Mouse (Mus musculus) limb, embryonic 14.5 days (tissue): ENCODE data around the gene Art3. TPM values are rescaled to one million over a fixed set of nuclear protein-coding genes. Genes with fewer than 3 reads are reported as not detected.
A peak's percentile ranks its signal among the peaks of the same experiment; 100 is the strongest.

Experiments used
- ATAC-seq: fragments of 200-750 bp; cut with Nextera tagmentation; 2 replicates; pipeline ENCODE4 v1.8.0; 2017; ENCODE audit warnings: low read depth, moderate number of reproducible peaks, moderate TSS enrichment; ENCODE audit not compliant: low FRiP score
- DNase-seq: peaks from one replicate; pipeline ENCODE4 v3.0.0-alpha.2; 2015; ENCODE audit warnings: low spot score
- H3K27ac ChIP-seq: fragments of 300-500 bp; sonication (generic); replicated peaks from 2 replicates; pipeline ENCODE4 v1.5.1; 2014; ENCODE audit warnings: low read depth, mild to moderate bottlenecking, low read length, moderate library complexity, mixed read lengths
- H3K27me3 ChIP-seq: fragments of 300-500 bp; sonication (generic); 2 replicates; pipeline ENCODE4 v1.6.1; 2014; ENCODE audit warnings: low read length, mixed read lengths; ENCODE audit not compliant: control insufficient read depth, insufficient read depth
- H3K36me3 ChIP-seq: fragments of 300-500 bp; sonication (generic); 2 replicates; pipeline ENCODE4 v1.6.1; 2014; ENCODE audit warnings: mild to moderate bottlenecking, low read length, moderate library complexity, mixed read lengths; ENCODE audit not compliant: control insufficient read depth, insufficient read depth
- H3K4me1 ChIP-seq: fragments of 300-500 bp; sonication (generic); 2 replicates; pipeline ENCODE4 v1.6.1; 2014; ENCODE audit warnings: antibody characterized with exemption, low read length, mixed read lengths; ENCODE audit not compliant: control insufficient read depth, insufficient read depth
- H3K4me2 ChIP-seq: fragments of 300-500 bp; sonication (generic); replicated peaks from 2 replicates; pipeline ENCODE4 v1.6.1; 2014; ENCODE audit warnings: low read depth, mild to moderate bottlenecking, low read length, moderate library complexity; ENCODE audit not compliant: severe bottlenecking
- H3K4me3 ChIP-seq: fragments of 300-500 bp; sonication (generic); replicated peaks from 2 replicates; pipeline ENCODE4 v1.5.1; 2014; ENCODE audit warnings: low read length
- H3K9ac ChIP-seq: fragments of 300-500 bp; sonication (generic); 2 replicates; pipeline ENCODE4 v1.6.1; 2014; ENCODE audit warnings: mild to moderate bottlenecking, low read depth, low read length, moderate library complexity; ENCODE audit not compliant: severe bottlenecking
- H3K9me3 ChIP-seq: fragments of 300-500 bp; sonication (generic); 2 replicates; pipeline ENCODE4 v1.6.1; 2016; ENCODE audit warnings: low read length; ENCODE audit not compliant: control insufficient read depth
- POLR2A ChIP-seq: fragments of 200-500 bp; IDR thresholded peaks from 2 replicates; pipeline ENCODE4 v1.8.0; 2012; ENCODE audit warnings: inconsistent platforms, mild to moderate bottlenecking, moderate library complexity, borderline replicate concordance; ENCODE audit not compliant: insufficient read depth, insufficient read length; ENCODE audit errors: extremely low read depth
- whole genome bisulfite sequencing: fragments of 180-500 bp; shearing (Covaris S2); extraction: QIAGEN DNeasy Blood & Tissue Kit; methylation state at CpG from one replicate; pipeline ENCODE4 v1.1.7; 2014; 5-methylcytosine and 5-hydroxymethylcytosine counted together
- microRNA-seq: library from miRNA; unstranded; fragments of <30 nt; microRNA quantifications from one replicate; pipeline ENCODE4, GENCODE M21; 2016
- polyA plus RNA-seq, 2 experiments: library from polyadenylated mRNA; depleted of rRNA in 1 of 2; stranded (reverse) in 1 of 2; unstranded in 1 of 2; fragments of >200 nt; fragmentation: Nextera tagmentation in 1 of 2; extraction: Ambion mirVana in 1 of 2; gene quantifications; 2 replicates each; pipeline versions ENCODE4 v1.2.1 to v1.2.3; 2012 to 2014

Art3 gene
- polyA plus RNA-seq, 2 experiments, result 7.7 to 9.6 TPM

DNA sequence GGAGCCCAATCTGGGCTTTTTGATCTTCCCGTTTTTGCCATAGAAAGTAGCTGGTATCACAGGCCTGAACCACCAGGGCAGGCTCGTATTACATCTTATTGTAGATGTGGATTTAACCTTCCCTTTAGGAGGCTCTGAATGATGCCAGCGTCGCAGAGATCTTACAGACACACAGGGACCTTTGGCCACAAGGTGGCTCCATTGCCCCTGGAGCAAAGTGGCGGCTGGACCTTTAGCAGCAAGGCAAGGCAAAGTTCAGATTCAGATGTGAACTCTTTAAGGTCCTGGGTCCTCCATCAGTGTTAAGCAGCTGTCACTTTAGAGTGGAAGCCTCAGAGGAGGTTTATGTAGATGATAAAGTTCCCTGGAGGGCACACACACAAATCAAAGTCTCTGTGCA lies 129.7 kb downstream of the Art3 start:
- H3K9ac ChIP-seq, result no peak overlapping the region
- WGBS, result 19% methylated on average over 5 of the region's 5 CpGs
- peaks cover 16% of the 10 kb centered on the region; the same call in 1 of the 2 replicates for H3K36me3 ChIP-seq
- H3K27me3 ChIP-seq, result no peaks in the 10 kb centered on the region
- H3K4me1 ChIP-seq, result no peaks in the 10 kb centered on the region
- H3K4me2 ChIP-seq, result no peak overlapping the region
- no peak for TF ChIP-seq POLR2A
- DNase-seq (peak; percentile 57), ATAC-seq (no peak)
- no peak overlapping the region for H3K27ac ChIP-seq
- no peak overlapping the region for H3K4me3 ChIP-seq
- no peaks in the 10 kb centered on the region for H3K9me3 ChIP-seq

Small RNAs within 50 kb of the gene (microRNA-seq; reads per million reads assigned to microRNA genes)
- not detected for gene Mir6415

Other genes starting within 250 kb of the Art3 start
- 54.0 and 62.3 TPM in 2 replicates for gene G3bp2, start 248.1 kb upstream of the Art3 start, polyA plus RNA-seq (2012; rRNA removed)
- 145 and 147 TPM in 2 replicates for gene G3bp2, start 248.1 kb upstream of the Art3 start, polyA plus RNA-seq (2014; fragmentation: Nextera tagmentation; extraction: Ambion mirVana)
- gene Uso1, start 193.9 kb upstream of the Art3 start, polyA plus RNA-seq (2012; rRNA removed), result 42.9 and 54.6 TPM in 2 replicates
- 42.0 and 43.0 TPM in 2 replicates for gene Uso1, start 193.9 kb upstream of the Art3 start, polyA plus RNA-seq (2014; fragmentation: Nextera tagmentation; extraction: Ambion mirVana)
- not detected in 2 replicates for gene U90926, start 116.4 kb upstream of the Art3 start, polyA plus RNA-seq (2012; rRNA removed)
- not detected in 2 replicates for gene U90926, start 116.4 kb upstream of the Art3 start, polyA plus RNA-seq (2014; fragmentation: Nextera tagmentation; extraction: Ambion mirVana)
- gene Ppef2, start 75.5 kb upstream of the Art3 start, polyA plus RNA-seq (2012; rRNA removed), result 0.82 and 0.94 TPM in 2 replicates
- gene Ppef2, start 75.5 kb upstream of the Art3 start, polyA plus RNA-seq (2014; fragmentation: Nextera tagmentation; extraction: Ambion mirVana), result not detected in 2 replicates
- 19.0 and 19.7 TPM in 2 replicates for gene Naaa, start 53.7 kb upstream of the Art3 start, polyA plus RNA-seq (2012; rRNA removed)
- gene Naaa, start 53.7 kb upstream of the Art3 start, polyA plus RNA-seq (2014; fragmentation: Nextera tagmentation; extraction: Ambion mirVana), result 16.9 and 17.5 TPM in 2 replicates
- gene Sdad1, start 21.3 kb upstream of the Art3 start, polyA plus RNA-seq (2012; rRNA removed), result 26.9 and 27.6 TPM in 2 replicates
- 40.3 and 44.2 TPM in 2 replicates for gene Sdad1, start 21.3 kb upstream of the Art3 start, polyA plus RNA-seq (2014; fragmentation: Nextera tagmentation; extraction: Ambion mirVana)
- gene Cxcl9, start 3.7 kb upstream of the Art3 start, polyA plus RNA-seq (2012; rRNA removed), result 1.1 and 4.1 TPM in 2 replicates
- gene Cxcl9, start 3.7 kb upstream of the Art3 start, polyA plus RNA-seq (2014; fragmentation: Nextera tagmentation; extraction: Ambion mirVana), result 0.35 and 0.94 TPM in 2 replicates
- gene Cxcl10, start 17.1 kb downstream of the Art3 start, polyA plus RNA-seq (2012; rRNA removed), result 1.0 and 1.4 TPM in 2 replicates
- gene Cxcl10, start 17.1 kb downstream of the Art3 start, polyA plus RNA-seq (2014; fragmentation: Nextera tagmentation; extraction: Ambion mirVana), result 0.51 and 0.98 TPM in 2 replicates
- 45.3 and 48.6 TPM in 2 replicates for gene Nup54, start 103.4 kb downstream of the Art3 start, polyA plus RNA-seq (2012; rRNA removed)
- 43.6 and 46.6 TPM in 2 replicates for gene Nup54, start 103.4 kb downstream of the Art3 start, polyA plus RNA-seq (2014; fragmentation: Nextera tagmentation; extraction: Ambion mirVana)
- gene Scarb2, start 175.0 kb downstream of the Art3 start, polyA plus RNA-seq (2012; rRNA removed), result 29.1 and 30.1 TPM in 2 replicates
- 10.7 and 12.3 TPM in 2 replicates for gene Scarb2, start 175.0 kb downstream of the Art3 start, polyA plus RNA-seq (2014; fragmentation: Nextera tagmentation; extraction: Ambion mirVana)
- 0.09 TPM in 1 of 2 replicates, not detected in the other for gene Fam47e, start 223.2 kb downstream of the Art3 start, polyA plus RNA-seq (2012; rRNA removed)
- gene Fam47e, start 223.2 kb downstream of the Art3 start, polyA plus RNA-seq (2014; fragmentation: Nextera tagmentation; extraction: Ambion mirVana), result 0.35 TPM in 1 of 2 replicates, not detected in the other